Mouse (Mus musculus) common myeloid progenitor, adult 5-6 weeks (primary cell): ENCODE results near the gene Nt5c3b. TPM values are rescaled to one million over a fixed set of nuclear protein-coding genes. Genes with fewer than 3 reads are reported as not detected.

Source experiments
- ATAC-seq: replicated peaks from 2 replicates; pipeline ENCODE4 v1.8.0; 2016; ENCODE audit warnings: low read depth, mild to moderate bottlenecking, moderate TSS enrichment, inconsistent platforms; ENCODE audit not compliant: poor library complexity, severe bottlenecking
- total RNA-seq: library from RNA; stranded (forward); fragments of 200-1000, 187-1606 nt; gene quantifications from 2 replicates; pipeline ENCODE4 v1.2.3, GENCODE M21; 2017

Gene Nt5c3b
- total RNA-seq, 1 experiment from 2014 or later = 47.7 TPM

GRCm38 (mm10) chr11:100387589-100388375, 53.8 kb downstream of the Nt5c3b start:
- ATAC-seq = no peak

GRCm38 (mm10) chr11:100387111-100387510, 54.5 kb downstream of the Nt5c3b start:
- no peak for ATAC-seq

GRCm38 (mm10) chr11:100386586-100386985, 55.0 kb downstream of the Nt5c3b start:
- ATAC-seq = no peak

GRCm38 (mm10) chr11:100385016-100385415, 56.6 kb downstream of the Nt5c3b start:
- no peak for ATAC-seq

GRCm38 (mm10) chr11:100382682-100383081, 58.9 kb downstream of the Nt5c3b start:
- ATAC-seq = no peak

- ATAC-seq = no peak
Measured at GRCm38 (mm10) chr11:100379311-100379710, 62.3 kb downstream of the Nt5c3b start.

GRCm38 (mm10) chr11:100378446-100378845, 63.2 kb downstream of the Nt5c3b start:
- no peak for ATAC-seq

GRCm38 (mm10) chr11:100377989-100378388, 63.6 kb downstream of the Nt5c3b start:
- no peak for ATAC-seq

- ATAC-seq = no peak
Measured at GRCm38 (mm10) chr11:100376746-100377389, 64.7 kb downstream of the Nt5c3b start.

GRCm38 (mm10) chr11:100376005-100376404, 65.6 kb downstream of the Nt5c3b start:
- no peak for ATAC-seq

GRCm38 (mm10) chr11:100375127-100375526, 66.5 kb downstream of the Nt5c3b start:
- ATAC-seq = no peak

Other genes with a start within 250 kb of the Nt5c3b start
- not detected in 2 replicates for gene Krt9, start 248.6 kb downstream of the Nt5c3b start, total RNA-seq
- not detected in 2 replicates for gene Krt14, start 234.3 kb downstream of the Nt5c3b start, total RNA-seq
- not detected in 2 replicates for gene Krt16, start 192.9 kb downstream of the Nt5c3b start, total RNA-seq
- not detected in 2 replicates for gene Krt17, start 180.8 kb downstream of the Nt5c3b start, total RNA-seq
- not detected in 2 replicates for gene Krt42, start 171.9 kb downstream of the Nt5c3b start, total RNA-seq
- 220 and 411 TPM in 2 replicates for gene Eif1, start 121.9 kb downstream of the Nt5c3b start, total RNA-seq
- gene Gast, start 107.4 kb downstream of the Nt5c3b start, total RNA-seq = not detected in 2 replicates
- gene Hap1, start 85.7 kb downstream of the Nt5c3b start, total RNA-seq = not detected in 2 replicates
- 1.9 and 2.5 TPM in 2 replicates for gene Jup, start 44.0 kb downstream of the Nt5c3b start, total RNA-seq
- 1.1 TPM in 1 of 2 replicates, not detected in the other for gene P3h4, start 27.0 kb downstream of the Nt5c3b start, total RNA-seq
- not detected in 2 replicates for gene Fkbp10, start 26.1 kb downstream of the Nt5c3b start, total RNA-seq
- not detected in 2 replicates for gene Klhl10, start 109 bp upstream of the Nt5c3b start, total RNA-seq
- 26.0 and 30.9 TPM in 2 replicates for gene Klhl11, start 30.9 kb upstream of the Nt5c3b start, total RNA-seq
- gene Acly, start 86.2 kb upstream of the Nt5c3b start, total RNA-seq = 85.6 and 95.4 TPM in 2 replicates
- gene Ttc25, start 103.8 kb upstream of the Nt5c3b start, total RNA-seq = 0.05 TPM in 1 of 2 replicates, not detected in the other
- 34.8 and 36.4 TPM in 2 replicates for gene Cnp, start 133.1 kb upstream of the Nt5c3b start, total RNA-seq
- 14.0 and 16.2 TPM in 2 replicates for gene Nkiras2, start 177.4 kb upstream of the Nt5c3b start, total RNA-seq
- gene Dnajc7, start 178.4 kb upstream of the Nt5c3b start, total RNA-seq = 91.4 and 211 TPM in 2 replicates